Mouse (Mus musculus): ENCODE data around the gene Arhgap40. TPM values are rescaled to one million over a fixed set of nuclear protein-coding genes. Genes with fewer than 3 reads are reported as not detected.

Gene Arhgap40
- total RNA-seq, 4 experiments from 2014 or later, result not detected

GRCm38 (mm10) chr2:158546751-158547150 lies 34.2 kb downstream of the Arhgap40 start:
- DNase-seq (ENCODE audit: low spot score in 2 of 2), result peak; percentile 17 to 22

- peak; percentile 17 to 56 for DNase-seq (ENCODE audit: low spot score in 2 of 2)
Observed at GRCm38 (mm10) chr2:158550067-158550466, 37.5 kb downstream of the Arhgap40 start.

GRCm38 (mm10) chr2:158554366-158554765 lies 41.8 kb downstream of the Arhgap40 start:
- DNase-seq (ENCODE audit: low spot score in 2 of 2), result no peak

GRCm38 (mm10) chr2:158555252-158555651 lies 42.7 kb downstream of the Arhgap40 start:
- DNase-seq (ENCODE audit: low spot score in 2 of 2), result peak in 1 of 2 experiments; percentile 12

- no peak for DNase-seq (ENCODE audit: low spot score in 2 of 2)
Observed at GRCm38 (mm10) chr2:158555812-158556211, 43.2 kb downstream of the Arhgap40 start.

- DNase-seq (ENCODE audit: low spot score in 2 of 2), result peak; percentile 15 to 27
Observed at GRCm38 (mm10) chr2:158556225-158556624, 43.6 kb downstream of the Arhgap40 start.

GRCm38 (mm10) chr2:158556750-158557149 lies 44.2 kb downstream of the Arhgap40 start:
- DNase-seq (ENCODE audit: low spot score in 2 of 2), result no peak

GRCm38 (mm10) chr2:158559945-158560344 lies 47.3 kb downstream of the Arhgap40 start:
- DNase-seq (ENCODE audit: low spot score in 2 of 2), result no peak

GRCm38 (mm10) chr2:158560801-158561200 lies 48.2 kb downstream of the Arhgap40 start:
- no peak for DNase-seq (ENCODE audit: low spot score in 2 of 2)

GRCm38 (mm10) chr2:158561371-158562144 lies 49.0 kb downstream of the Arhgap40 start:
- no peak for DNase-seq (ENCODE audit: low spot score in 2 of 2)

- no peak for DNase-seq (ENCODE audit: low spot score in 2 of 2)
Observed at GRCm38 (mm10) chr2:158570421-158571081, 58.0 kb downstream of the Arhgap40 start.

GRCm38 (mm10) chr2:158579979-158580378 lies 67.4 kb downstream of the Arhgap40 start:
- no peak for DNase-seq (ENCODE audit: low spot score in 2 of 2)

- no peak for DNase-seq (ENCODE audit: low spot score in 2 of 2)
Observed at GRCm38 (mm10) chr2:158584621-158585358, 72.2 kb downstream of the Arhgap40 start.

GRCm38 (mm10) chr2:158588524-158589271 lies 76.1 kb downstream of the Arhgap40 start:
- no peak for DNase-seq (ENCODE audit: low spot score in 2 of 2)

- no peak for DNase-seq (ENCODE audit: low spot score in 2 of 2)
Observed at GRCm38 (mm10) chr2:158590495-158590894, 77.9 kb downstream of the Arhgap40 start.

GRCm38 (mm10) chr2:158591286-158591685 lies 78.7 kb downstream of the Arhgap40 start:
- no peak for DNase-seq (ENCODE audit: low spot score in 2 of 2)

- DNase-seq (ENCODE audit: low spot score in 2 of 2), result no peak
Observed at GRCm38 (mm10) chr2:158593371-158593770, 80.8 kb downstream of the Arhgap40 start.

- DNase-seq (ENCODE audit: low spot score in 2 of 2), result no peak
Observed at GRCm38 (mm10) chr2:158595103-158595502, 82.5 kb downstream of the Arhgap40 start.

- DNase-seq (ENCODE audit: low spot score in 2 of 2), result no peak
Observed at GRCm38 (mm10) chr2:158595577-158595976, 83.0 kb downstream of the Arhgap40 start.

- DNase-seq (ENCODE audit: low spot score in 2 of 2), result no peak
Observed at GRCm38 (mm10) chr2:158596803-158597202, 84.2 kb downstream of the Arhgap40 start.

Data from gastrocnemius, adult 8-10 months (tissue).